Mouse (Mus musculus) midbrain, embryonic 11.5 days (tissue): ENCODE measurements around the gene Batf. TPM values are rescaled to one million over a fixed set of nuclear protein-coding genes. Genes with fewer than 3 reads are reported as not detected.

Experiments used
- ATAC-seq: fragments of 200-750 bp; cut with Nextera tagmentation; 2 replicates; pipeline ENCODE4 v1.8.0; 2017; ENCODE audit warnings: moderate TSS enrichment, moderate library complexity; ENCODE audit not compliant: low FRiP score
- DNase-seq: peaks from one replicate; pipeline ENCODE4 v3.0.0; 2015; ENCODE audit warnings: low spot score; ENCODE audit errors: missing footprints
- H3K27ac ChIP-seq: fragments of 300-500 bp; sonication (generic); 2 replicates; pipeline ENCODE4 v1.5.1; 2014; ENCODE audit warnings: low read depth, low read length
- H3K27me3 ChIP-seq: fragments of 300-500 bp; sonication (generic); 2 replicates; pipeline ENCODE4 v1.6.1; 2014; ENCODE audit warnings: mild to moderate bottlenecking, low read length, moderate library complexity, mixed read lengths; ENCODE audit not compliant: control insufficient read depth, insufficient read depth
- H3K36me3 ChIP-seq: fragments of 300-500 bp; sonication (generic); 2 replicates; pipeline ENCODE4 v1.6.1; 2014; ENCODE audit warnings: mild to moderate bottlenecking, low read length, moderate library complexity, mixed read lengths; ENCODE audit not compliant: control insufficient read depth, insufficient read depth
- H3K4me1 ChIP-seq: fragments of 300-500 bp; sonication (generic); 2 replicates; pipeline ENCODE4 v1.6.1; 2014; ENCODE audit warnings: low read length; ENCODE audit not compliant: control insufficient read depth, insufficient read depth
- H3K4me2 ChIP-seq: fragments of 300-500 bp; sonication (generic); 2 replicates; pipeline ENCODE4 v1.6.1; 2014; ENCODE audit warnings: mild to moderate bottlenecking, moderate library complexity
- H3K4me3 ChIP-seq: fragments of 300-500 bp; sonication (generic); 2 replicates; pipeline ENCODE4 v1.5.1; 2014; ENCODE audit warnings: low read depth, low read length
- H3K9ac ChIP-seq: fragments of 300-500 bp; sonication (generic); 2 replicates; pipeline ENCODE4 v1.6.1; 2014; ENCODE audit warnings: low read length
- H3K9me3 ChIP-seq: fragments of 300-500 bp; sonication (generic); 2 replicates; pipeline ENCODE4 v1.6.1; 2016; ENCODE audit warnings: low read length; ENCODE audit not compliant: control insufficient read depth
- WGBS: fragments of 180-500 bp; shearing (Covaris S2); extraction: QIAGEN DNeasy Blood & Tissue Kit; methylation state at CpG from one replicate; pipeline ENCODE4 v1.1.7; 2014; 5-methylcytosine and 5-hydroxymethylcytosine counted together
- microRNA-seq: library from miRNA; unstranded; fragments of <30 nt; microRNA quantifications from one replicate; pipeline ENCODE4, GENCODE M21; 2017
- polyA plus RNA-seq: library from polyadenylated mRNA; unstranded; fragments of >200 nt; fragmentation: Nextera tagmentation; extraction: Ambion mirVana; gene quantifications from 2 replicates; pipeline ENCODE4 v1.2.1, GENCODE M21; 2014

The Batf gene
- polyA plus RNA-seq, 1 experiment from 2014 or later: 1.7 TPM

DNA sequence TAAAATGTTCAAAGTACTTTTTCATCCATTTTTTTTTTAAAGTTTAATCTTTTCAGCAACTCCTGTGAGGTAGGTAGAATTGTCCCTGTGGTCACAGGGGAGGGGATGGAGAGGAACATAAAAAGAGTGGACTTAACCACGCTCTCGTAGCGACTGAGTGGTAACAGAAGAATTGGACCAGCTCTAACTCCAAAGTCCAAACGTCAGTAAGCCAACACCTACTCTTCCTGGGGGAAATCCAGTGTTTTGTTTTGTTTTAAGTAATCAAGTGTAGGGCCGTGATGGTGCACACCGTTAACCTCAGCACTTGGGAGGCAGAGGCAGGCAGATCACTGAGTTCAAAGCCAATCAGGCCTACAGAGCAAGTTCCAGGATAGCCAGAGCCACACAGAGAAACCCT is 65.6 kb downstream of the Batf start:
- no peak for ATAC-seq
- H3K9ac ChIP-seq: no peak overlapping the region
- no peak for DNase-seq

GRCm38 (mm10) chr12:85753223-85753622 is 66.8 kb downstream of the Batf start:
- DNase-seq: no peak
- Histone ChIP-seq H3K27me3 (no peaks in the 10 kb centered on the region), H3K27ac (no peak overlapping the region), H3K4me2 (no peak overlapping the region), H3K9me3 (no peaks in the 10 kb centered on the region), H3K4me3 (no peak overlapping the region), H3K36me3 (no peaks in the 10 kb centered on the region), H3K4me1 (no peaks in the 10 kb centered on the region), H3K9ac (no peak overlapping the region)
- 36% methylated on average over 2 of the region's 2 CpGs for WGBS
- no peak for ATAC-seq

More for the DNA sequence above, 65.6 kb downstream of the Batf start:
- H3K4me1 ChIP-seq: no peaks in the 10 kb centered on the region
- WGBS: 84% methylated on average over 6 of the region's 6 CpGs
- no peak overlapping the region for H3K4me3 ChIP-seq
- no peaks in the 10 kb centered on the region for H3K36me3 ChIP-seq
- peaks cover 4% of the 10 kb centered on the region for H3K27me3 ChIP-seq
- H3K4me2 ChIP-seq: no peak overlapping the region
- no peak overlapping the region for H3K27ac ChIP-seq
- no peaks in the 10 kb centered on the region for H3K9me3 ChIP-seq

GRCm38 (mm10) chr12:85754611-85755265 is 68.3 kb downstream of the Batf start:
- H3K4me3 ChIP-seq: no peak overlapping the region
- 71% methylated on average over 5 of the region's 5 CpGs for WGBS
- no peaks in the 10 kb centered on the region for H3K36me3 ChIP-seq
- no peaks in the 10 kb centered on the region for H3K27me3 ChIP-seq
- H3K27ac ChIP-seq: no peak overlapping the region
- no peak overlapping the region for H3K4me2 ChIP-seq
- H3K4me1 ChIP-seq: no peaks in the 10 kb centered on the region
- H3K9me3 ChIP-seq: no peaks in the 10 kb centered on the region
- ATAC-seq (no peak), DNase-seq (no peak)
- H3K9ac ChIP-seq: no peak overlapping the region

- H3K4me1 ChIP-seq: no peaks in the 10 kb centered on the region
- no peak overlapping the region for H3K4me2 ChIP-seq
- no peak for DNase-seq
- H3K27ac ChIP-seq: no peak overlapping the region
- H3K9me3 ChIP-seq: no peaks in the 10 kb centered on the region
- no peak overlapping the region for H3K9ac ChIP-seq
- no peaks in the 10 kb centered on the region for H3K27me3 ChIP-seq
- no peak overlapping the region for H3K4me3 ChIP-seq
- 82% methylated on average over 3 of the region's 3 CpGs for WGBS
- no peak for ATAC-seq
- no peaks in the 10 kb centered on the region for H3K36me3 ChIP-seq
Measured at GRCm38 (mm10) chr12:85756455-85756854, 70.0 kb downstream of the Batf start.

- no peaks in the 10 kb centered on the region for H3K9me3 ChIP-seq
- ATAC-seq (no peak), DNase-seq (no peak)
- no peaks in the 10 kb centered on the region for H3K4me1 ChIP-seq
- WGBS: 74% methylated on average over 3 of the region's 3 CpGs
- no peak overlapping the region for H3K4me2 ChIP-seq
- H3K27me3 ChIP-seq: no peaks in the 10 kb centered on the region
- H3K36me3 ChIP-seq: no peaks in the 10 kb centered on the region
- no peak overlapping the region for H3K9ac ChIP-seq
- H3K27ac ChIP-seq: no peak overlapping the region
- no peak overlapping the region for H3K4me3 ChIP-seq
Measured at GRCm38 (mm10) chr12:85757074-85757473, 70.6 kb downstream of the Batf start.

Small RNA genes within 50 kb of the gene (microRNA-seq; reads per million reads assigned to microRNA genes)
- gene Gm47285: not detected

Other genes starting within 250 kb of the Batf start
- gene Fos, start 212.8 kb upstream of the Batf start, polyA plus RNA-seq: 0.54 and 0.89 TPM in 2 replicates
- 0.11 and 0.29 TPM in 2 replicates for gene Jdp2, start 87.6 kb upstream of the Batf start, polyA plus RNA-seq
- 1.3 and 1.7 TPM in 2 replicates for gene Flvcr2, start 59.9 kb downstream of the Batf start, polyA plus RNA-seq
- 105 and 113 TPM in 2 replicates for gene Erg28, start 137.9 kb downstream of the Batf start, polyA plus RNA-seq
- 15.7 and 18.7 TPM in 2 replicates for gene Ttll5, start 138.0 kb downstream of the Batf start, polyA plus RNA-seq